Mouse (Mus musculus): ENCODE measurements at regions not wholly inside any gene's neighbourhood (a gene's known extent, or its start where the extent isn't known, plus 50 kb on each side); places are given as distances from the start of the nearest gene placed in this dataset.

GRCm38 (mm10) chr9:102449366-102449765 is 56.2 kb upstream of the Ky start:
- no peak overlapping the region for H3K4me2 ChIP-seq (replicated peaks)
- H3K36me3 ChIP-seq: no peaks in the 10 kb centered on the region
- no peaks in the 10 kb centered on the region for H3K9me3 ChIP-seq
- H3K9ac ChIP-seq: no peak overlapping the region
- no peak overlapping the region for H3K4me3 ChIP-seq (replicated peaks)
- no peaks in the 10 kb centered on the region for H3K27me3 ChIP-seq (replicated peaks)
- H3K4me1 ChIP-seq (replicated peaks): no peaks in the 10 kb centered on the region
- no peak overlapping the region for H3K27ac ChIP-seq
- ATAC-seq: no peak
- 71% methylated on average over 4 of the region's 4 CpGs for WGBS

DNA sequence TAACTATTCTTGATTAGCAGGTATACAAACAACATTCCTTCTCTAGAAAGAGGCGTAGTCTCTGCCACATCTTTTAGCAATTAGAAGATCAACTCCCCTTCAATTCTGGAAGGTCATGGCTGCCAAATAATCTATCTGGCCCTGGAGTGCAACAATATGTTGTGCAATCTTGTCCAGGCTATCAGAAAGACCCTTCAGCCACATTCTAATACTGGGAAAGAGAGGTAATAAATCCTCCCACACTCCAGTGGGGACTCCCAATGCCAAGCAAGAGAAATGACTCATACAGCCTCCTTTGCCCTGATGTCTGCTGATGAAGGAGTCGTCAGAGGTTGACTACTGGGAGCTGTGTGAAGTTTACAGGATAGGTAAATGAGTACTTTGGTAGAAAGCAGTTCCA is 59.5 kb upstream of the Ky start:
- Histone ChIP-seq H3K4me1 (replicated peaks) (no peaks in the 10 kb centered on the region), H3K4me3 (replicated peaks) (no peak overlapping the region), H3K27me3 (replicated peaks) (no peaks in the 10 kb centered on the region), H3K9me3 (no peaks in the 10 kb centered on the region), H3K4me2 (replicated peaks) (no peak overlapping the region), H3K36me3 (no peaks in the 10 kb centered on the region), H3K9ac (no peak overlapping the region), H3K27ac (no peak overlapping the region)
- WGBS: 53% methylated on average over 2 of the region's 2 CpGs
- no peak for ATAC-seq

DNA sequence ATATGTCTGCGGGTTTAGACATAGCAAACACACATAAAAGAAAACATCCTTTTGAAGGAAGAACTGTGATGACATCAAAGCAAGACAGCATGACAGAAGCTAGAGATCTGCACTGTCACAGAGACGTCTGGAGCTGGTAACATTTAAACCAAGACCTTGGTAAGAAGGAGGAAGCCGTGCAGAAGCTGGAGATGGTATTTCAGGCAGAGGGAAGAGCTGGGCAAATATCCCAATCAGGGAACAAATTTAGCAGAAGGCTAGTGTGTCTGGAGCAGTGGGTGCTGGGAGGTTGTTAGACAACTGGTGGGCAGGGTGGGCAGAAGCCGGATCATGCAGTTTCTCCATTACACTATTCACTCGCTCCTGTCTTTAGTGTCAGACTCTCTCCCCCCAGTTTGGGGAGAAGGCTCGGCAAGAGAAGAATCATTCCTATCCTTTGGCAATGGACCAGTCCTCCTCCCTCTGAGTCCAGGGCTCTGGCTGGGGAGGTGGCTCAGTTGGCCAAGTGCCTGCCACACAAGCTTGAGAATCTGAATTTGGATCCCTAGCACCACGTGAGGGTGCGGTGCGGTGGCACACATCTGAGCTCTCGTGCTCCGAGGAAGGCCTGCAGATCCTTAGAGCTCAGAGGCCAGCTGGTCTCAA is 63.2 kb upstream of the Ky start:
- H3K9ac ChIP-seq: no peak overlapping the region
- H3K9me3 ChIP-seq: no peaks in the 10 kb centered on the region
- no peaks in the 10 kb centered on the region for H3K27me3 ChIP-seq (replicated peaks)
- no peak overlapping the region for H3K4me3 ChIP-seq (replicated peaks)
- H3K36me3 ChIP-seq: no peaks in the 10 kb centered on the region
- no peak overlapping the region for H3K27ac ChIP-seq
- no peak overlapping the region for H3K4me2 ChIP-seq (replicated peaks)
- no peaks in the 10 kb centered on the region for H3K4me1 ChIP-seq (replicated peaks)
- WGBS: 77% methylated on average over 11 of the region's 11 CpGs
- no peak for ATAC-seq

DNA sequence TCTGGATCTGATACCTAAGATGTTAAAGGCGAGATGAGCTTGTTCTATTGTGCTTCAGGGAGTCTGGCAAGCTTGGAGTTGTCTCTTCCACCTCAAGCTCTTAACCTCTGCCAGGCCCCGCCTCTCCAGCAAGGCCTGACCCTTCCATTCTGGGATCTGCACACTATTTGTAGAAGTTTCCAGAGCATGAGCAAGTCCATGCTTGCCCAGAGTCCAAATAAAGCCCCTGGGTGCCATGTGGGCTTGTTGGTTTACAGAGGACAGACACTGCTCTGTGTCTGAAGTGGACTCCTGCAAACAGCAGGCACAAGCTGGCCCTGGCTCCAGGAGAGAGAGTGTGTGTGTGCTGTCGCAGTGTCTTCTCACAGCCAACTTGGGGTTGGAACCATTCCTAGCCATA is 67.9 kb upstream of the Ky start:
- no peaks in the 10 kb centered on the region for H3K9me3 ChIP-seq
- no peak overlapping the region for H3K9ac ChIP-seq
- H3K27ac ChIP-seq: no peak overlapping the region
- 83% methylated on average over 3 of the region's 3 CpGs for WGBS
- H3K27me3 ChIP-seq (replicated peaks): no peaks in the 10 kb centered on the region
- no peaks in the 10 kb centered on the region for H3K36me3 ChIP-seq
- no peaks in the 10 kb centered on the region for H3K4me1 ChIP-seq (replicated peaks)
- no peak overlapping the region for H3K4me3 ChIP-seq (replicated peaks)
- no peak for ATAC-seq
- H3K4me2 ChIP-seq (replicated peaks): no peak overlapping the region

DNA sequence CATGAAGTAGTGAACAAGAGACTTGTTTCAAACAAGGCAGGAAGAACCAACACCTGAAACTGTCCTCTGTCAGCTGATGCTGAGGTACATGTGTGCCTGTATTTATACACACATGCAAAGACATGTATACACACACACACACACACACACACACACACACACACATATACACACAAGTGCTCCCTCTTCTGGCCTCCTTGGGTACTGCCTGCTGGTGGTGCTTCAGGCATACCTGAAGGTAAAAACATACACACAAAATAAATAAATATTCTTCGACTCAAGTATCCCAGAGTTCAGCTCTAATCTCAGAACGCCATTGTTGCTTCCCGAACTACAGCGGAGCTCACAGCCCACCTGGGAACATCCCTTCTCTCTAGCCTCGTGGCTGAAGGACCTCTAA is 69.2 kb upstream of the Ky start:
- 84% methylated on average over 5 of the region's 5 CpGs for WGBS
- H3K27ac ChIP-seq: no peak overlapping the region
- H3K4me2 ChIP-seq (replicated peaks): no peak overlapping the region
- H3K4me1 ChIP-seq (replicated peaks): no peaks in the 10 kb centered on the region
- H3K27me3 ChIP-seq (replicated peaks): no peaks in the 10 kb centered on the region
- H3K9ac ChIP-seq: no peak overlapping the region
- ATAC-seq: no peak
- H3K36me3 ChIP-seq: no peaks in the 10 kb centered on the region
- H3K4me3 ChIP-seq (replicated peaks): no peak overlapping the region
- no peaks in the 10 kb centered on the region for H3K9me3 ChIP-seq

- Histone ChIP-seq H3K4me3 (replicated peaks) (no peak overlapping the region), H3K4me1 (replicated peaks) (peaks cover 7% of the 10 kb centered on the region; the same call in 1 of the 2 replicates), H3K9ac (no peak overlapping the region), H3K27ac (no peak overlapping the region), H3K9me3 (no peaks in the 10 kb centered on the region), H3K4me2 (replicated peaks) (no peak overlapping the region), H3K36me3 (no peaks in the 10 kb centered on the region), H3K27me3 (replicated peaks) (no peaks in the 10 kb centered on the region)
- no peak for ATAC-seq
- WGBS: 87% methylated on average over 5 of the region's 5 CpGs
Measured at GRCm38 (mm10) chr9:102428031-102428430, 73.5 kb upstream of the Ephb1 start.

- H3K9ac ChIP-seq: no peak overlapping the region
- H3K27ac ChIP-seq: no peak overlapping the region
- ATAC-seq: no peak
- no peaks in the 10 kb centered on the region for H3K9me3 ChIP-seq
- peaks cover 7% of the 10 kb centered on the region; the same call in 1 of the 2 replicates for H3K4me1 ChIP-seq (replicated peaks)
- peak overlapping the region; percentile 42 for H3K4me2 ChIP-seq (replicated peaks)
- H3K27me3 ChIP-seq (replicated peaks): no peaks in the 10 kb centered on the region
- 0 out of 2 replicates have a peak overlapping the region, but pooled peaks have one; percentile 4 for H3K4me3 ChIP-seq (replicated peaks)
- H3K36me3 ChIP-seq: no peaks in the 10 kb centered on the region
- 53% methylated on average over 11 of the region's 11 CpGs for WGBS
Measured at GRCm38 (mm10) chr9:102424672-102425345, 70.3 kb upstream of the Ephb1 start.

DNA sequence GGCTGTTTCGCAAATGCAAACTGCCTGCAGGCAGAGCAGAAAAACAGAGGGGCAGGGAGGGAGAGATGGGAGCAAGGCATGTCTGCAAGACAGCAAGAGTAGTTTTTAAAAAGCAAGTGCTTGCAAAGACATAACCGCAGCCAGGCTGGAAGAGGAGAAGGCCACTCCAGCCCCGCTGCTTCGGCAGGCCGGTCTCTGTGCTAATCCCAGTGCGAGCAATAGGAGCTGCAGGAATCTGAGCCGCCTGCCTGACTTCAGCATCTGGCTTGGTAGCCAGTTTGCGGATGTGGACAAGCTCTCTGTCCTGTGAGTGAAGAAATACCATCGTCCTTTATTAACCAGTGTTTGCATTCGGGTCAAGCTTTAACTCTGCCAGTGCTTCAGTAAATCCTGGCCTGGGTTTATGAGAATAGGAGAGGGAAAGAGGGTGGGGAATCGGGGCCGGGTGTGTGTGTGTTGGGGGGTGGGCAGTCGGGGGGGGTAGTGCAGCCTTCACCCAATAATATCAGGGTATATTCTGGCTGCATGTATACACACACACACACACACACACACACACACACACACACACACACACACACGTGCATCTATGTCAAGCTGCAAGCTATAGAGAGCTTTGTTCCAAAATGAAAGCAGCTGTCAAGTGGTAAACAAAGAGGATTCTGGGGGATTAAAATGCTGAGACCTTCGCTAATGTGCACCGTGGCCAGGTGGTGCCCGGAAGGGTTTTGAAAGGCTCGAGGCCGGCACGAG is 69.6 kb upstream of the Ephb1 start:
- Histone ChIP-seq H3K27ac (no peak overlapping the region), H3K9ac (no peak overlapping the region)
- peak; percentile 51 for ATAC-seq

DNA sequence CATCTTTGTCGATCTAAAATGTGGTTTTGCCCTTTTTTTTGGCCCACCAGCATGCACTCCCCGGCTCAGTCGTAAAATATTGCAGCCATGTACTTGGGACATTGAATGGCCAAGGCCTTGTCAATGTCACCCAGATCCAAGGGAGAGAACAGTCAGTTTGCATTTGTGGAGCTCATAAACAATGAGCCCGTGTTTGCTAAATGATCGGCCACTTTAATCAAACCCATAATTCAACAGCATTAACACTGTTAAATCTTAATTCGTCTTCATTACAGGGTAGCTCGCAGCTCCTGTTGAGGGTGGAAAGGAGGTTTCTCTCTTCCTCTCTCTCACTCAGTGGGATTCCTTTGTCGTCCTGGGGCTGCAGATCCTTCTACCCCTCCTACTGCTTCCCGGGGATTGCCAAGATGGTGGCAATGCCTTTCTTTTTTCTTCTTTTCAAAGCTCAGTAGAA is 69.0 kb upstream of the Ephb1 start:
- Histone ChIP-seq H3K4me3 (replicated peaks) (no peak overlapping the region), H3K36me3 (no peaks in the 10 kb centered on the region), H3K9me3 (no peaks in the 10 kb centered on the region), H3K27me3 (replicated peaks) (no peaks in the 10 kb centered on the region), H3K4me1 (replicated peaks) (peaks cover 7% of the 10 kb centered on the region; the same call in 1 of the 2 replicates), H3K27ac (no peak overlapping the region), H3K9ac (no peak overlapping the region), H3K4me2 (replicated peaks) (peak overlapping the region; percentile 42)
- WGBS: 28% methylated on average over 9 of the region's 9 CpGs
- no peak; the same call in 1 of the 2 replicates for ATAC-seq

More for the DNA sequence above, 69.6 kb upstream of the Ephb1 start:
- Histone ChIP-seq H3K27me3 (replicated peaks) (no peaks in the 10 kb centered on the region), H3K4me2 (replicated peaks) (peak overlapping the region; percentile 42), H3K4me3 (replicated peaks) (0 out of 2 replicates have a peak overlapping the region, but pooled peaks have one; percentile 4), H3K4me1 (replicated peaks) (peaks cover 7% of the 10 kb centered on the region; the same call in 1 of the 2 replicates), H3K9me3 (no peaks in the 10 kb centered on the region), H3K36me3 (no peaks in the 10 kb centered on the region)
- WGBS: 10% methylated on average over 20 of the region's 20 CpGs

DNA sequence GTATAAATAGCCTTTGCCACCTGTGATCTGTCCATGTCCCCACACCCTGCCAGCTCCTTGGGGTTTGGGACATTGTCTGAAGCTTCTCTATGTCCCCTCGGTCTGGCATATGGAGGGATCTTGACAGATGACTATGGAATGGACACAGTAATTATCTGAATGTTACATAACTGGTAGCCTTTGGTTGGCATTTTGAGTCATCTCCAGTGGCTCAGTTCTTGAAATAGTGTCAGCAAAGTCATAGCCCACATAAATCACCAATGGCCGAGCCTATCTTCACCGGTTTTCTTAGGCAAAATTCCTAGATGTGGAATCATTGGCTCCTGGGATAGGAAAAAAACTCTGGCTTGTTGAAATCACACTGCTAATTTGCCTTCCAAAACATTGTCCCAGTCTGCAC is 67.3 kb upstream of the Ephb1 start:
- Histone ChIP-seq H3K27me3 (replicated peaks) (no peaks in the 10 kb centered on the region), H3K9ac (no peak overlapping the region)
- WGBS: 88% methylated on average over 3 of the region's 3 CpGs

GRCm38 (mm10) chr9:102420196-102420595 is 65.7 kb upstream of the Ephb1 start:
- no peak overlapping the region for H3K4me3 ChIP-seq (replicated peaks)

More for the DNA sequence above, 67.3 kb upstream of the Ephb1 start:
- Histone ChIP-seq H3K4me1 (replicated peaks) (peaks cover 7% of the 10 kb centered on the region; the same call in 1 of the 2 replicates), H3K36me3 (no peaks in the 10 kb centered on the region), H3K4me2 (replicated peaks) (no peak overlapping the region), H3K4me3 (replicated peaks) (no peak overlapping the region), H3K27ac (no peak overlapping the region), H3K9me3 (no peaks in the 10 kb centered on the region)
- no peak for ATAC-seq

DNA sequence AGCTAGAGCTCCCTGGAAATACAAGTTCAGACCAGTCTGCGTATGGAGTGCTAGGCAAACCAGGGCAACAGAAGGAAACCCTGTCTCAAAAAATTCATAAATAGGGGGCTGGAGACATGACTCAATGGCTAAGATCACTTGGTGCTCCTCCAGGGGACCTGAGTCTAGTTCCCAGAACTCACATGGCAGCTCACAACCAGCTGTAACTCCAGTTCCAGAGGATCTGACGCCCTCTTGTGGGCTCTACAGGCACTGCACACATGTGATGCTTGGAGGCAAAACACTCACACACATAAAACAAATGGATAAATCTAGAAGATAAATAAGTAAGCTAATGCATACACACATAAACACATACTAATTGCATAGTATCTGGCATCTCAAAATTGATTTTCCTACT is 59.1 kb upstream of the Ephb1 start:
- Histone ChIP-seq H3K9ac (no peak overlapping the region), H3K4me2 (replicated peaks) (no peak overlapping the region), H3K27me3 (replicated peaks) (no peaks in the 10 kb centered on the region), H3K9me3 (no peaks in the 10 kb centered on the region), H3K27ac (no peak overlapping the region), H3K4me1 (replicated peaks) (no peaks in the 10 kb centered on the region), H3K4me3 (replicated peaks) (no peak overlapping the region), H3K36me3 (no peaks in the 10 kb centered on the region)
- ATAC-seq: no peak
- WGBS: 56% methylated on average over 2 of the region's 2 CpGs

More at GRCm38 (mm10) chr9:102420196-102420595, 65.7 kb upstream of the Ephb1 start:
- H3K27ac ChIP-seq: no peak overlapping the region
- ATAC-seq: no peak
- H3K4me2 ChIP-seq (replicated peaks): no peak overlapping the region
- H3K36me3 ChIP-seq: no peaks in the 10 kb centered on the region
- WGBS: 41% methylated on average over 12 of the region's 12 CpGs
- no peak overlapping the region for H3K9ac ChIP-seq
- no peaks in the 10 kb centered on the region for H3K27me3 ChIP-seq (replicated peaks)
- H3K4me1 ChIP-seq (replicated peaks): peaks cover 7% of the 10 kb centered on the region; the same call in 1 of the 2 replicates
- no peaks in the 10 kb centered on the region for H3K9me3 ChIP-seq

All from intestine, embryonic 15.5 days (tissue).